Mouse (Mus musculus) kidney, adult 11 months (tissue): ENCODE data around the gene Pced1b.

Source experiments
- DNase-seq: peaks from one replicate; pipeline ENCODE4 v3.0.0; 2022

Pced1b gene

DNA sequence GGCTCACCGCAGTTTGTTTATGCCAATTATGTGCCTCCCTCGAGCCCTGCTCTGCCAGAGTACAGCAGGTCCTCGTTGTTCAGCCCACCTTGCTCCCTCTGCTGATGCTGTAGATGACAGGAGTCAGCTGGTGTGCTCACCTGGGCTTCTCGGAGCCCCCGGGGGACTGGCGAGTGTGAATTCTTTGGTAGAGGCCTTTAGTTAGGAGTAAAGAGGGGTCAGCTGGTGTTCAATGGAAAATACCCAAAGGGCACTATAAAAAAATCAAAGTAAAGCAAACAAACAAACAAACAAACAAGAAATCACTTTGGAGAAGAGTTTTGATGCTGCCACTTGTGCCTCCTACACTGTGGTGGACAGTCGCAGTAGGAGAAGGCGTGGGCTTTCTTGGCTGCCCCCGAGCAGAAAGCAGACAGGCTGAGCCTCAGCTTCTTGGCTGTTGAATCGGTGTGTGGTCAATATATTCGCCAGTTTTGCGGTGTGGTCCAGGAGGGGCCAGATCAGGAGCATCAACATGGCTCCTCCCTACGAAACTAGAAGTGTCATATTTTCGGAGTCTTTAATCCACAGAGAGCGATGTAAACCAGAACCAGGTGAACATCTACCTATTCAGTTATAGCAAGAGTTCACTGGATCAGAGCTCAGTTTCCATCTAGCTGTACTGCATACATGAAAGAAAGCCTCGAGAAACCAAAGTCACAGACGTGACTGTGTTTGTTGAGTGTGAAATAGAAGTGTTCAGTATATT is 11.8 kb downstream of the Pced1b start:
- DNase-seq = no peak

- DNase-seq = no peak
Measured at GRCm38 (mm10) chr15:97259300-97259699, 12.4 kb downstream of the Pced1b start.

GRCm38 (mm10) chr15:97259968-97260597 is 13.2 kb downstream of the Pced1b start:
- no peak for DNase-seq

DNA sequence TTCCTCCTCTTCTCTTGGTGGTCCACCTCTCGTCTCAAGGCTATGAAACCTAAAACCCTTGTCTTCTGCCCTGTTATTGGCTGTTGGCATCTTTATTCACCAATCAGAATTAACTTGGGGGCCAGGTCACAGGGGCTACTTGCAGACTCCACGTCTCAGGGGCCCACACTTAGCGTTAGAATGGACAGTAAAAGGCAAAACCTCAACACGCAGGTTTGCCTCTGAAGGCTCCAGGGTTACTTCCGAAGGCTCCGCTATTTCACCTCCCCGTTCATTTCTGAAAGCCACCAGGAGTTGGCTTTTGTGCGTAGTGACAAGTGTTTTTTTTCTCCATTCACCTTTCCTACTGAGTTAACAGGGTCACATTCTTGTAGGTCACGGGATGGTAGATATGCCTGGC is 15.3 kb downstream of the Pced1b start:
- no peak for DNase-seq

GRCm38 (mm10) chr15:97266236-97266845 is 19.4 kb downstream of the Pced1b start:
- no peak for DNase-seq

- no peak for DNase-seq
Measured at GRCm38 (mm10) chr15:97267094-97267695, 20.3 kb downstream of the Pced1b start.

- no peak for DNase-seq
Measured at GRCm38 (mm10) chr15:97271985-97272697, 25.2 kb downstream of the Pced1b start.

DNA sequence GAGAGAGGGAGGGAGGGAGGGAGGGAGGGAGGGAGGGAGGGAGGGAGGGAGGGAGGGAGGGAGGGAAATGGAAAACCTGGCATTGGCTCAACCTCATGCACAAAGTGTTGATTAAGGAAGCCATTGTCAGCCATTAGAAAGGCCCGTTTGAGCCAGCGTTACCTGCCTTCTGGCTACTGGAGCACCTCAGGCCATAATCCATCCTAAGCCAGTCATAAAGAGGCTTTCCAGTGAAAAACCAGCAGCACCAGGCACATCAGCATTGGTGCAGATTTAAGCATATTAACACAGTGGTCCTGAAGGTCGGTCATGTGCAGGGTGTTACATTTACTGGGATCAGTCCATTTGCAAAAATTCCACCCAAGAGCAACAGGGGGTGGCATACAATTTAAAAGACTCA is 25.9 kb downstream of the Pced1b start:
- no peak for DNase-seq

- no peak for DNase-seq
Measured at GRCm38 (mm10) chr15:97275626-97276395, 28.9 kb downstream of the Pced1b start.

DNA sequence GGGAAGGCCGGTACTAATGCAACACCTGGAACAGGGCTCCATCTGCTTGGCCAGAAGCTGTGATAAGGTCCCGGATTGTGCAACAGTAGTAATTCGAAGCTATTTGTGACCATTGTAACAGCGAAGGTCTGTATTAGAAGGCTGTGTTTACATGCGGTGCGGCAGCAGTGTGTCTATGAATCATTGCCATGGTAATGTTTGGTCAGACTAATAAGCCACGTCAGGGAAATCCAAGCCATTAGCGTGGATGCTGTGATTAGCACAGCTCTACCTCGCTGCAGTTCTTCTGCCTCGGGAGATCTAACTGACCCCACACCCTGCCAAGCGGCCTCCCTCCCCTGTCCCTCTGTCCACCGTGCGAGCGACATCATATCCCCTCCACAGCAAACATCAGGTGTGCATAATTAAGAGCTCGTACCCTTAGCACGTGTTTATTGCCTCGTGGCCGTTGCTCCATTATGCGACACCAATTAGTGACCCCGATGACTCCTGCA is 29.8 kb downstream of the Pced1b start:
- no peak for DNase-seq

- no peak for DNase-seq
Measured at GRCm38 (mm10) chr15:97277328-97277727, 30.4 kb downstream of the Pced1b start.

- DNase-seq = no peak
Measured at GRCm38 (mm10) chr15:97278340-97278948, 31.5 kb downstream of the Pced1b start.

- no peak for DNase-seq
Measured at GRCm38 (mm10) chr15:97280131-97280530, 33.2 kb downstream of the Pced1b start.

GRCm38 (mm10) chr15:97280776-97281175 is 33.9 kb downstream of the Pced1b start:
- no peak for DNase-seq

GRCm38 (mm10) chr15:97281712-97282571 is 35.0 kb downstream of the Pced1b start:
- DNase-seq = no peak

GRCm38 (mm10) chr15:97282572-97282881 is 35.6 kb downstream of the Pced1b start:
- no peak for DNase-seq

DNA sequence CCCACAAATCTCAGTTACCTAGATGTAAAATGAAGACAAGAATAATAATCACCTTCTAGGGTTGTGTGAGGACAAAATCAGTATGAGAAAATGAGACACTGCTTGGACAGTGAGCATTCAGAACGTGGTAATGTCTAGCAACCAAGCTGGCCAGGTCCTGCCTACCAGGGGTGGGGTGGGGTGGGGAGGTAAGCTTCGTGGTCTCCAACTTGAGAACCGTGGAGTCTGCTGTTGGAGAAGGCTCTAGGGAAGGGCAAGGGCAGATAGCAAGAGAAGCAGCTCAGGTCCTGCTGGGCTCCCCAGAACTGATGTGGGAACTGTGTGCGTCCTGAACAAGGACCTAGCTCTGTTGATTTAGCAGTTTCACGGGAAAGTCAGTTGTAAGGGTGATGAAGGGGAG is 37.3 kb downstream of the Pced1b start:
- DNase-seq = no peak

- no peak for DNase-seq
Measured at GRCm38 (mm10) chr15:97285665-97286212, 38.8 kb downstream of the Pced1b start.

DNA sequence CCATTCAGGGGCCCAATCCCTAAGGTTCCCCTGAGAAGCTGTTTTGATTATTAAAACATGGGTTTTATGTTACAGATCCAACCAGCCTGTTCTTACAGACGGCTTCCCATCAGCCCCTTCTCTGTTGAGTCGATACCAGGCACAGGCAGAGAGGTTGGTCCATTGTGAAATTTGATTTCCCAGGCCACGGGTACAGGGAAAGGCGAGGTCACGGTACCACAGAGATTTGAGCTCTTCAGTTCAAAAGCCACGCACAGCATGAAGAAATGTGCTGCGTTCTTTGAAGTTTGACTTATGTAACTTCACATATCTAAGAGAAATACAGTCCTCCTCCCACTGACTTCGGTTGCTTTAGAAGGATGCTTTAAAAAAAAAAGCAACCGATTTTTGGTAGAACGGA is 39.8 kb downstream of the Pced1b start:
- no peak for DNase-seq

- DNase-seq = no peak
Measured at GRCm38 (mm10) chr15:97287436-97288143, 40.7 kb downstream of the Pced1b start.
